Mouse (Mus musculus) E14TG2a.4 (cell line): ENCODE data around the gene Nme1.

Experiments used
- CTCF ChIP-seq: conservative IDR thresholded peaks from 2 replicates; pipeline ENCODE4 v1.5.1; 2014; ENCODE audit warnings: low read length
- NANOG ChIP-seq: IDR thresholded peaks from 2 replicates; pipeline ENCODE4 v1.6.1; 2014; ENCODE audit warnings: borderline replicate concordance, low read length, mixed read lengths
- POU5F1 ChIP-seq: IDR thresholded peaks from 2 replicates; pipeline ENCODE4 v1.6.1; 2014; ENCODE audit warnings: low read length, borderline replicate concordance

DNA sequence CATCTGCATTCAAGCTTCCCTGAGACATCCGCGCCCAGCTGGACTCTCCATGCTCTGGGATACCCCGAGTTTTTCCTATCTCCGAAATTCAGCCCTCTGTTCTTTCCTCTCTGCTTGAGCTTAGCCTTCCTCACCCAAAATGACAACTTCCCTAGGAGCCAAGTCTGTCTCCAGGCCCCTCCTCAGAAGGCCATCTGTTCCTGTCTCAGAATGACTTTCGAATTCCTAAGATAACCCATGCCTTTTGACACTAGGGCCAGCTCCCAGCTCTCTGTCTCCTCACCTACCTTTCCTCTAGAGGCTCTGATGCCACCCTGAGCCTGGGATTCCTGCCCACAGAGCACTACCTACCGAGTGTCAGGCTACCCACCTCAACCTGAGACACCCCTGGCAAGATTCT lies 12.2 kb downstream of the Nme1 start, which contains the start of gene Nme2:
- TF ChIP-seq CTCF (no peak), NANOG (no peak), POU5F1 (no peak)
